Mouse (Mus musculus): Measurements from ENCODE around the gene Atp1a3. TPM values are rescaled to one million over a fixed set of nuclear protein-coding genes. Genes with fewer than 3 reads are reported as not detected.

Atp1a3 gene
- total RNA-seq, 2 experiments from 2014 or later, result 2,432 to 2,476 TPM

DNA sequence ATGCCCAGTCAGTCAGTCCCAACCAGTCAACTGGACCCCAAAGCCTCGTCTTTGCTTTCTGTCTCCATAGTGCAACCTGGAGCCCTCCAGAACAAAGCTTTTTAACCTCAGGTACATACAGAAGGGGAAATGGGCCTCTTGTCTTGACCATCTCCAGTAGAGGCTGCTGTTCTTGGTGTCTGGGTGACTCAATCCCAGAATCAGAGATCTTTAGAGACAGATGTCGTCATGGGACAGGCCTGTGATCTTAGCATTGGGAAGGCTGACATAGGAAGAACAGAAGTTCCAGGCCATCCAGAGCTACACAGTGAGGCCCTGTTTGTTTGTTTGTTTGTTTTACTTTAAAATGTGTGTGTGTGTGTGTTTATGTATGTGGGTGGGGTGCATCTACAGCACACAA, 41.5 kb downstream of the Atp1a3 start:
- no peak for DNase-seq

DNA sequence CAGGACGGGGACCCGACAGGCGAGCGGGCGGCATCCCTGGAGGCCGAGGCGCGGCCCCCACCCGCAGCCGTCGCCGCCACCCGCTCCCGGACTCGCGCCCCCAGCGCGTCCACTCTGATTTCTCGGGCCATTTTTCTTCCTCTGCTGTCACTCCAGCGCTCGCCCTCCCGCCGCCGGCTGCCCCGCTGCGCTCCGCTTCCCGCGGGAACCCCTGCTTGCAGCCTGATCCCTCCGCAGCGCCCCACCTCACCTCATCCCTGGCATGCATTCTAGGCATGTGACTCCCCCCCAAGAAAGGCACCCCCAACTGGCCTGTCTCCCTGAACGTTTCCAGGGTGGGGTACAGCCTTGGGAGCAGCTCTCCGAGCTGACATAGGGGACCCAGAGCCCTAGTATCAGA, 50.5 kb downstream of the Atp1a3 start:
- no peak for DNase-seq

GRCm38 (mm10) chr7:24954450-24954849, 51.3 kb downstream of the Atp1a3 start:
- no peak for DNase-seq

DNA sequence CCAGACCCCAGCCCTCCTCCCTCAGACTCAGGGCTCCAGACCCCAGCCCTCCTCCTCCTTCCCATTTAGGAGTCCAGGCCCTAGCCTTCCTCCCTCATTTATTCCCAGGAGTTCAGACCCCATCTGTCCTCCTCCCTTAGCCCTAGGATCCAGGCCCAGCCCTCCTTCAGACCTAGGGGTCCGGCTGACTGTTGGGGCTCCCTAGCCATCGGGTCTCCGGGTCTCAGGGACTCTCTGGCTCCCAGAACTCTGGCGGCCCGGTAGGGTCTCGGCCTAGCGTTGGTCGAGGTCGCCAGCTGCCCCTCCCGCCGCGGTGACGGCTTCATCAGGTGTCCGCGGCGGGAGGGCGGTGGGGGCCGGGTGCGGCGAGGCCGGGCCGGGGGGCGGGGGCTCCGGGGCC, 51.8 kb downstream of the Atp1a3 start:
- no peak for DNase-seq

GRCm38 (mm10) chr7:24949958-24950623, 55.7 kb downstream of the Atp1a3 start:
- DNase-seq, result peak in 1 of 2 experiments; percentile 65

DNA sequence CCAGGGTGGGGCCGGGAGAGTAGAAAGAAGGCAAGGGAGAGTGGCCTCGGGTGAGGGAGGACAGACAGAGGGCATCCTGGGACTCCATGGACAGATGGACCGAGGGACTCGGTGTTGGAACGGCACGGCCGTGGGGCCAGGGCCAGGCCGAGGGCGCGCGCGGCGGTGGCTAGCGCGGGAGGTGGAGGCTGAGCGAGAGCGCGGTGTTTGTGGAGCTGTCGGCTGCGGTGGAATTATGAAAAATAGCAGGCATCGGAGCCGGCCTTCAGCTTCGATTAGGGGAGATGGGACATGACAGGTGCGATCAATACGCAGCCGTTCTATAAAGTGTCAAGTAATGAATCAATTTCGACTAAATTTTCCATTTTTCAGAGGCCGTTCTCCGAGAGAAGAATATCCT, 57.0 kb downstream of the Atp1a3 start:
- DNase-seq, result no peak

- no peak for DNase-seq
These were observed 58.3 kb downstream of the Atp1a3 start for GRCm38 (mm10) chr7:24947316-24948048.

- DNase-seq, result no peak
These were observed 61.4 kb downstream of the Atp1a3 start, which contains the start of gene Gm4881 for GRCm38 (mm10) chr7:24944257-24944950. Gene Gm4881 (minus strand): TSS chr7:24944494.

DNA sequence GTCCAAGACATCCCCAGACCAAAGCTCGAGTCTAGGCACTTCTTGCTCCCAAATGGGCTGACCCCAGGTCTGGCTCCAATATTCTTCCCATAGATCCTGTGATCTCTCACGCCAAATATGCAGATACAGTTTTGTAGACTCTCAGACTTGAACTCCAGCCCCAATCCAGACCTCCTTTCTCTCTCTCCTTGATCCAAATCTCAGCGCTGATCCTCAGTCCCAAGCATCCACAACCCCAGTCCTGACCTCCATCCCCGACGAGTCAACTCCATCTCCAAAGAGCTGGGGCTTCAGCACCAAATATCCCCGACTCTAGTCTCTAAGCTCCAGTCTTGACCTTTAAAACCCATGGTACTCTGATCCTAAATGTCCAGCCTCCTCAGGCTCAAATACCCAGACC, 62.1 kb downstream of the Atp1a3 start:
- no peak for DNase-seq

DNA sequence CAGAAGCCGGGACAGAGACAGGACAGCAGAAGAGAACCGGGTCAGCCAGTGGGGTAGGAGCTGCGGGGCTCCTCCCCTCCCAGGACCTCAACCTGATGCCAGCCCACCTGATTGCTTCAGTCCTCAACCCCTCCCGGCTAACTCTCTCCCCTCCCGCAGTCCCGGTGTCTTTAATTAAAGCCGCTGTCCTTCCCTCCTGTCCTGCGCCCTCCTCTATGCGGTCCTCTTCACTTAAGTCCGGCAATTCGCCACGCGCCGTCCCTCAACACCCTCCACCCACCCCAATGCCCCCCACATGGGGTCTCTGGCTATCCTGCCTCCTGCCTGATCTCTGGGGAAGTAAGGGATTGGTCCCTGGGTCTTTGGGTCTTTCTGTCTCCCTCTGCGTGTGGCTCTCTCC, 74.1 kb downstream of the Atp1a3 start:
- DNase-seq, result no peak

DNA sequence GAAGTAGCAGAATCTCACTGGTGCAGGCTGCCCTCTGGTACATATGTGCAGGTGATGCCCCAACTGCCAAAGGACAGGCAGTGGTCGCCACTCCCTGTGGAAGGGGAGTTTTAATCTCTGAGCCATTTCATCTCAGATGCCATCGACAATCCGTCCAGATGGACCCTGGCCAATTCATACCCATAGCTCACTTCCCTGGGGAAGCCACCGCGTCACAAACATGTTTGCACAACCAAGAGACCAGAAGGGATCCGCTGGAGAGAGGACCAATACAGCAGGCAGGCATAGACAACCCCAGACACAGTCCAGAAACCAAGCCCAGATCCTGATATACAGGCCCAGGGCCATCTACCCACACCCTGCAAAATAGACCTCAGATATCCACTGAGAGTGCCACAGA, 75.3 kb downstream of the Atp1a3 start:
- DNase-seq, result no peak

Small RNA genes within 50 kb of the gene (microRNA-seq; reads per million reads assigned to microRNA genes)
- 5.7 to 11.2 reads per million in 2 experiments for gene Mir7046
- gene Mir7047, result 52.3 to 59.1 reads per million in 2 experiments

Other genes with a start within 250 kb of the Atp1a3 start
- gene Cd177, start 245.6 kb downstream of the Atp1a3 start, total RNA-seq (2021), result not detected
- gene Ceacam10, start 228.8 kb downstream of the Atp1a3 start, total RNA-seq (2021), result not detected
- not detected for gene Gm9844, start 143.7 kb downstream of the Atp1a3 start, total RNA-seq (2021)
- gene Lypd4, start 136.0 kb downstream of the Atp1a3 start, total RNA-seq (2021), result not detected
- not detected for gene Dmrtc2, start 135.9 kb downstream of the Atp1a3 start, total RNA-seq (2021)
- 100 to 1,000 TPM; 490 to 494 TPM for gene Rps19, start 121.6 kb downstream of the Atp1a3 start, total RNA-seq (2021)
- under 1 TPM in 1 of 2 experiments, not detected in 1; 0.43 TPM for gene Cd79a, start 108.6 kb downstream of the Atp1a3 start, total RNA-seq (2021)
- gene Arhgef1, start 103.0 kb downstream of the Atp1a3 start, total RNA-seq (2021), result 10 to 100 TPM; 81.1 to 86.9 TPM
- not detected for gene Gm4881, start 61.5 kb downstream of the Atp1a3 start, total RNA-seq (2021)
- 100 to 1,000 TPM; 267 to 288 TPM for gene Rabac1, start 33.2 kb downstream of the Atp1a3 start, total RNA-seq (2021)
- 100 to 1,000 TPM; 234 to 242 TPM for gene Grik5, start 66.4 kb upstream of the Atp1a3 start, total RNA-seq (2021)
- gene Zfp574, start 66.6 kb upstream of the Atp1a3 start, total RNA-seq (2021), result 10 to 100 TPM; 28.4 to 30.0 TPM
- gene Pou2f2, start 173.8 kb upstream of the Atp1a3 start, total RNA-seq (2021), result 1 to 10 TPM; 9.4 to 9.6 TPM
- gene Dedd2, start 214.7 kb upstream of the Atp1a3 start, total RNA-seq (2021), result 10 to 100 TPM; 26.1 to 28.0 TPM
- gene Zfp526, start 215.5 kb upstream of the Atp1a3 start, total RNA-seq (2021), result 10 to 100 TPM; 11.6 to 12.5 TPM
- gene Gsk3a, start 231.9 kb upstream of the Atp1a3 start, total RNA-seq (2021), result 100 to 1,000 TPM; 195 to 201 TPM
- 10 to 100 TPM; 34.3 to 35.4 TPM for gene Erf, start 244.8 kb upstream of the Atp1a3 start, total RNA-seq (2021)

All from layer of hippocampus, postnatal 36 days (tissue).